21 mouse cellular contexts compared by ENCODE assay signal in the genomic region with DNA sequence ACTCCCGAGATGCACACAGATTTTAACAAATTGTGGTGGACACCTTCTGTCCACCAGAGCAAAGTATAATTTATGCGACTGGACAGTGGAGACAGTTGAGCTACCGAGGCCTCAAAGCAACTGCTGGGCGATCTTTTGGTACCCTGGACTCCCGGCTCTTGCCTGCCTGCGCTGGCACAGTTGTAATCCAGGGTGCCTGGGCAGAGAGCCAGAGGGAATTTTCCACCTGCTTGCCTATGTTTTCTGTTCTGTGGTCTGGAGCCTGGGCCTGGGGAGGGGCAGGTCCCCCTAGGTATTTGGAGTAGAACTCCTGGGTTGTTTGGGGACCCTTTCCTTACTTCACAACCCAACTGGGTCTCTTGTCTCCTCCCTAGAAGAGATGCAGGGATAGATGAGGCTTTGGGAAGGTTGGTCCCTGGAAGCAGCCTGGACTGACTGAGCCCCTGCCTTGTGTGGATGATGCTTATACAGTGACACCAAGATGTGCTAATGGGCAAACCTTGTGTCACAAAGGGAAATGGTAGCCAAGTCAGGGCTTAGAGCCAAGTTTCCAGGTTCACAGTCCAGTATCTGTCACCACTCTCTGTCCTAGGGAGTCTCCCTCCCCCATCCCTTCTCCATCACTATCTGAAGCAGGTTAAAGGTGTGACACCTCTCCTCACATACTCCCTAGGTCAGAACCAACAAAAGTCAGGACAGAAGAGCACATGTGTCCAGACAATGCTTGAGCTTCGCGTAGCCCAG. TPM values are rescaled to one million over a fixed set of nuclear protein-coding genes. Genes with fewer than 3 reads are reported as not detected.
DNase-seq lines count a peak whose midpoint lies in the region; ATAC-seq and TF ChIP-seq lines count a peak whose summit lies in the region.
"Had no signal": no experiment of that assay in that cellular context is flagged by ENCODE, and none has a peak within 500 bp of the region (broad histone marks: within the 10 kb centered on the region; RNA-seq: fewer than 3 reads in every experiment).

No protein-coding gene starts in this region.

- H3K9ac ChIP-seq in liver, adult 2 months (ENCODE audit: low read depth, low read length): no peak overlapping the region
- H3K9ac ChIP-seq in liver, embryonic 12.5 days: no peak overlapping the region
- H3K9ac ChIP-seq in stomach, postnatal 0 days (ENCODE audit: low read length): no peak overlapping the region
- H3K9ac ChIP-seq in forebrain, embryonic 12.5 days: no peak overlapping the region
- H3K9ac ChIP-seq: embryonic facial prominence, embryonic 15.5 days; forebrain, embryonic 15.5 days; liver, embryonic 14.5 days had no signal

- no peak for TF ChIP-seq CTCF in liver, adult 2 months (IDR thresholded peaks at IDR 0.05; ENCODE audit: low read depth, low read length)
- no peak for TF ChIP-seq CTCF in stomach, postnatal 0 days (IDR thresholded peaks at IDR 0.05; ENCODE audit: low read depth)
- no peak for TF ChIP-seq CTCF in gastrocnemius, adult 2 months (IDR thresholded peaks at IDR 0.05)

- no peak for TF ChIP-seq EP300 in stomach, postnatal 0 days (optimal IDR thresholded peaks at IDR 0.05)

- no peaks in the 10 kb centered on the region for H3K79me2 ChIP-seq in liver, adult 2 months (ENCODE audit: control insufficient read depth, insufficient read depth, low read length)

- no peak overlapping the region for H3K4me2 ChIP-seq in liver, embryonic 12.5 days
- no peak overlapping the region for H3K4me2 ChIP-seq in stomach, postnatal 0 days (replicated peaks; ENCODE audit: low read depth)
- H3K4me2 ChIP-seq in forebrain, embryonic 12.5 days: no peak overlapping the region
- H3K4me2 ChIP-seq: embryonic facial prominence, embryonic 15.5 days; forebrain, embryonic 15.5 days had no signal

- no peaks in the 10 kb centered on the region for H3K4me1 ChIP-seq in liver, adult 2 months (ENCODE audit: control insufficient read depth, insufficient read depth, low read length)
- H3K4me1 ChIP-seq in liver, embryonic 12.5 days: 0 out of 2 replicates have a peak, but pooled peaks cover 6% of the 10 kb centered on the region
- peaks cover 3% of the 10 kb centered on the region; the same call in 1 of the 2 replicates for H3K4me1 ChIP-seq in stomach, postnatal 0 days (replicated peaks; ENCODE audit: control insufficient read depth, insufficient read depth)
- H3K4me1 ChIP-seq in forebrain, embryonic 12.5 days: 0 out of 2 replicates have a peak, but pooled peaks cover 2% of the 10 kb centered on the region

- no peak overlapping the region for H3K4me3 ChIP-seq in liver, adult 2 months (ENCODE audit: insufficient read depth, low read depth, low read length)
- H3K4me3 ChIP-seq in liver, embryonic 12.5 days: no peak overlapping the region
- H3K4me3 ChIP-seq in stomach, postnatal 0 days (ENCODE audit: low read depth, low read length): no peak overlapping the region
- H3K4me3 ChIP-seq in gastrocnemius, adult 2 months: no peak overlapping the region
- H3K4me3 ChIP-seq in forebrain, embryonic 12.5 days (replicated peaks): no peak overlapping the region
- H3K4me3 ChIP-seq: embryonic facial prominence, embryonic 15.5 days; forebrain, embryonic 15.5 days; heart, embryonic 10.5 days; midbrain, embryonic 10.5 days; myocyte had no signal

- peak; percentile 70 for DNase-seq in cerebellum, postnatal 10 days
- DNase-seq in cerebellum, adult 11-12 months: no peak
- DNase-seq in liver, adult 2 months (ENCODE audit: extremely low read depth, low read depth, low spot score): peak; percentile 72
- DNase-seq in kidney, adult 9 months: peak; percentile 85
- peak; percentile 47 for DNase-seq in stomach, postnatal 0 days (ENCODE audit: low spot score)
- no peak for DNase-seq in gastrocnemius, adult 2 months
- DNase-seq: gastrocnemius, postnatal 10 days; heart, postnatal 36 days; layer of hippocampus, adult 9-11 months; lung, postnatal 14 days had no signal

- no peak for ATAC-seq in liver, embryonic 12.5 days
- no peak for ATAC-seq in stomach, postnatal 0 days (ENCODE audit: low FRiP score, low TSS enrichment)
- ATAC-seq in forebrain, embryonic 12.5 days (ENCODE audit: low FRiP score): no peak
- ATAC-seq: forebrain, embryonic 15.5 days had no signal

- WGBS in liver, adult 2 months: 63% methylated on average over 8 of the region's 8 CpGs
- WGBS in liver, embryonic 12.5 days (ENCODE audit: insufficient replicate concordance): 83% methylated on average over 8 of the region's 8 CpGs
- WGBS in stomach, postnatal 0 days: 62% methylated on average over 8 of the region's 8 CpGs
- WGBS in forebrain, embryonic 12.5 days: 83% methylated on average over 8 of the region's 8 CpGs

- no peak overlapping the region for H3K27ac ChIP-seq in liver, adult 2 months (replicated peaks; ENCODE audit: insufficient read depth, low read depth, low read length)
- no peak overlapping the region for H3K27ac ChIP-seq in liver, embryonic 12.5 days
- H3K27ac ChIP-seq in stomach, postnatal 0 days (replicated peaks): peak overlapping the region; percentile 88
- no peak overlapping the region for H3K27ac ChIP-seq in gastrocnemius, adult 2 months
- no peak overlapping the region for H3K27ac ChIP-seq in forebrain, embryonic 12.5 days
- H3K27ac ChIP-seq: embryonic facial prominence, embryonic 15.5 days; forebrain, embryonic 15.5 days; heart, embryonic 10.5 days; hindbrain, postnatal 0 days; liver, embryonic 14.5 days; midbrain, embryonic 10.5 days had no signal

- no peaks in the 10 kb centered on the region for H3K27me3 ChIP-seq in liver, adult 2 months (ENCODE audit: control insufficient read depth, insufficient read depth, low read length)
- peaks cover 32% of the 10 kb centered on the region for H3K27me3 ChIP-seq in liver, embryonic 12.5 days (replicated peaks)
- H3K27me3 ChIP-seq in stomach, postnatal 0 days (ENCODE audit: control insufficient read depth, insufficient read depth, low read length): no peaks in the 10 kb centered on the region
- 0 out of 2 replicates have a peak, but pooled peaks cover 4% of the 10 kb centered on the region for H3K27me3 ChIP-seq in forebrain, embryonic 12.5 days
- H3K27me3 ChIP-seq: embryonic facial prominence, embryonic 15.5 days; forebrain, embryonic 15.5 days had no signal

- intact Hi-C loops in gastrocnemius, adult 2 months (cut with DNase I): no loop called here

- TF ChIP-seq POLR2A in liver, adult 2 months (IDR thresholded peaks at IDR 0.05; ENCODE audit: extremely low read depth, insufficient read depth, low read length): no peak

- H3K9me3 ChIP-seq in liver, embryonic 12.5 days (replicated peaks): no peaks in the 10 kb centered on the region
- no peaks in the 10 kb centered on the region for H3K9me3 ChIP-seq in stomach, postnatal 0 days (ENCODE audit: control insufficient read depth, low read length)
- no peaks in the 10 kb centered on the region for H3K9me3 ChIP-seq in forebrain, embryonic 12.5 days
- H3K9me3 ChIP-seq: embryonic facial prominence, embryonic 15.5 days; forebrain, embryonic 15.5 days; heart, embryonic 10.5 days; midbrain, embryonic 10.5 days had no signal

- H3K36me3 ChIP-seq in liver, adult 2 months (ENCODE audit: control insufficient read depth, insufficient read depth, low read length): no peaks in the 10 kb centered on the region
- H3K36me3 ChIP-seq in liver, embryonic 12.5 days: no peaks in the 10 kb centered on the region
- H3K36me3 ChIP-seq in stomach, postnatal 0 days (ENCODE audit: control insufficient read depth, insufficient read depth, low read length): no peaks in the 10 kb centered on the region
- H3K36me3 ChIP-seq in forebrain, embryonic 12.5 days (replicated peaks): no peaks in the 10 kb centered on the region
- H3K36me3 ChIP-seq: embryonic facial prominence, embryonic 15.5 days; forebrain, embryonic 15.5 days; heart, embryonic 10.5 days; midbrain, embryonic 10.5 days had no signal

RNA-seq across cellular contexts. Expression of gene Gpr37l1, which starts 14.6 kb away (rescaled TPM):
- total RNA-seq in liver, adult 2 months (2014; rRNA removed): 0.07 TPM in 1 of 2 replicates, not detected in the other
- polyA plus RNA-seq in liver, adult 2 months (2012; rRNA removed): 0.04 TPM in 1 of 2 replicates, not detected in the other
- not detected in 2 replicates for polyA plus RNA-seq in liver, embryonic 12.5 days (2016; fragmentation: Nextera tagmentation; extraction: Ambion mirVana)
- 3.1 and 3.4 TPM in 2 replicates for polyA plus RNA-seq in stomach, postnatal 0 days (2015; fragmentation: Nextera tagmentation; extraction: Ambion mirVana)
- total RNA-seq in gastrocnemius, adult 2 months (2021): under 1 TPM; 0.38 to 0.56 TPM
- polyA plus RNA-seq in forebrain, embryonic 12.5 days (2016; fragmentation: Nextera tagmentation; extraction: Ambion mirVana): not detected in 2 replicates
- total RNA-seq: common myeloid progenitor, adult 5-6 weeks had no signal
- polyA plus RNA-seq: embryonic facial prominence, embryonic 15.5 days; heart, embryonic 10.5 days; midbrain, embryonic 10.5 days; testis, adult 2 months had no signal

RNA-seq across cellular contexts. Expression of gene Arl8a, which starts 35.4 kb away (rescaled TPM):
- 3.2 and 5.4 TPM in 2 replicates for total RNA-seq in liver, adult 2 months (2014; rRNA removed)
- 13.1 and 15.2 TPM in 2 replicates for polyA plus RNA-seq in liver, adult 2 months (2012; rRNA removed)
- polyA plus RNA-seq in liver, embryonic 12.5 days (2016; fragmentation: Nextera tagmentation; extraction: Ambion mirVana): 15.5 and 15.8 TPM in 2 replicates
- 42.2 and 43.9 TPM in 2 replicates for polyA plus RNA-seq in stomach, postnatal 0 days (2015; fragmentation: Nextera tagmentation; extraction: Ambion mirVana)
- total RNA-seq in gastrocnemius, adult 2 months (2021): 10 to 100 TPM; 16.5 to 17.8 TPM
- 113 and 119 TPM in 2 replicates for polyA plus RNA-seq in forebrain, embryonic 12.5 days (2016; fragmentation: Nextera tagmentation; extraction: Ambion mirVana)

RNA-seq across cellular contexts. Expression of gene Ptpn7, which starts 49.6 kb away (rescaled TPM):
- 0.28 and 0.54 TPM in 2 replicates for total RNA-seq in liver, adult 2 months (2014; rRNA removed)
- 0.44 and 1.4 TPM in 2 replicates for polyA plus RNA-seq in liver, adult 2 months (2012; rRNA removed)
- 24.7 and 25.9 TPM in 2 replicates for polyA plus RNA-seq in liver, embryonic 12.5 days (2016; fragmentation: Nextera tagmentation; extraction: Ambion mirVana)
- 0.32 and 0.46 TPM in 2 replicates for polyA plus RNA-seq in stomach, postnatal 0 days (2015; fragmentation: Nextera tagmentation; extraction: Ambion mirVana)
- total RNA-seq in gastrocnemius, adult 2 months (2021): under 1 TPM in 1 of 2 experiments, not detected in 1; 0.17 TPM
- polyA plus RNA-seq in forebrain, embryonic 12.5 days (2016; fragmentation: Nextera tagmentation; extraction: Ambion mirVana): 0.78 and 1.0 TPM in 2 replicates

Comparison
In these comparisons a context has a peak if more than half of its experiments do, and no peak if none do; other contexts are left out.
1. DNase-seq: peak in cerebellum, postnatal 10 days (2 of 2), liver, adult 2 months (single experiment), kidney, adult 9 months (single experiment) and stomach, postnatal 0 days (single experiment); none in cerebellum, adult 11-12 months (single experiment) and gastrocnemius, adult 2 months (single experiment).
2. RNA of gene Ptpn7, which starts 49.6 kb away (polyA plus RNA-seq): 24.7 to 25.9 TPM in liver, embryonic 12.5 days; 0.44 to 1.4 TPM in liver, adult 2 months, 0.78 to 1.0 TPM in forebrain, embryonic 12.5 days and 0.32 to 0.46 TPM in stomach, postnatal 0 days; every median in the first group is over 10 times any median in the second.